Mouse (Mus musculus) cerebellum, adult 18-20 months (tissue): ENCODE data around the gene Gm28047.

ENCODE experiments used
- DNase-seq, 2 experiments: peaks; one replicate each; pipeline ENCODE4 v3.0.0; 2021

Gm28047 gene

GRCm38 (mm10) chr15:102546677-102547427 is 78.0 kb downstream of the Gm28047 start:
- DNase-seq = peak; percentile 98

- DNase-seq = no peak
Observed at GRCm38 (mm10) chr15:102546246-102546645, 78.6 kb downstream of the Gm28047 start.

- peak; percentile 92 to 94 for DNase-seq
Observed at GRCm38 (mm10) chr15:102544801-102545200, 80.1 kb downstream of the Gm28047 start.

GRCm38 (mm10) chr15:102533926-102534325 is 90.9 kb downstream of the Gm28047 start:
- DNase-seq = peak in 1 of 2 experiments; percentile 17

- DNase-seq = peak; percentile 52 to 65
Observed at GRCm38 (mm10) chr15:102532106-102532900, 92.6 kb downstream of the Gm28047 start.

- DNase-seq = peak in 1 of 2 experiments; percentile 24
Observed at GRCm38 (mm10) chr15:102531586-102531985, 93.3 kb downstream of the Gm28047 start.

- DNase-seq = no peak
Observed at GRCm38 (mm10) chr15:102530566-102530965, 94.3 kb downstream of the Gm28047 start.

GRCm38 (mm10) chr15:102528396-102528795 is 96.5 kb downstream of the Gm28047 start:
- DNase-seq = no peak

GRCm38 (mm10) chr15:102527936-102528335 is 96.9 kb downstream of the Gm28047 start:
- DNase-seq = no peak

- no peak for DNase-seq
Observed at GRCm38 (mm10) chr15:102526111-102527002, 98.5 kb downstream of the Gm28047 start.

GRCm38 (mm10) chr15:102524892-102525485 is 99.9 kb downstream of the Gm28047 start, which contains the start of gene Npff:
Npff (minus strand) TSS chr15:102524942.
- DNase-seq = peak; percentile 84 to 92

- peak in 1 of 2 experiments; percentile 14 for DNase-seq
Observed at GRCm38 (mm10) chr15:102521480-102521879, 103.4 kb downstream of the Gm28047 start.

GRCm38 (mm10) chr15:102520416-102520815 is 104.5 kb downstream of the Gm28047 start:
- DNase-seq = peak; percentile 51 to 56

GRCm38 (mm10) chr15:102519211-102520141 is 105.4 kb downstream of the Gm28047 start:
- DNase-seq = peak in 1 of 2 experiments; percentile 48

GRCm38 (mm10) chr15:102518859-102519201 is 106.0 kb downstream of the Gm28047 start:
- DNase-seq = no peak

GRCm38 (mm10) chr15:102517976-102518858 is 106.7 kb downstream of the Gm28047 start, which contains the start of gene Tarbp2:
Tarbp2 (plus strand) TSS chr15:102518192.
- DNase-seq = peak; percentile 99 to 100

- no peak for DNase-seq
Observed at GRCm38 (mm10) chr15:102517631-102517975, 107.3 kb downstream of the Gm28047 start.

GRCm38 (mm10) chr15:102516728-102517404 is 108.0 kb downstream of the Gm28047 start, which contains the start of gene Map3k12:
Map3k12 (minus strand) TSS chr15:102517064.
- DNase-seq = peak; percentile 86 to 90

- DNase-seq = peak in 1 of 2 experiments; percentile 53
Observed at GRCm38 (mm10) chr15:102516293-102516692, 108.6 kb downstream of the Gm28047 start.
